Mouse (Mus musculus) monocyte, adult 59 days (primary cell): ENCODE data around the gene Mrps24. TPM values are rescaled to one million over a fixed set of nuclear protein-coding genes. Genes with fewer than 3 reads are reported as not detected.

Source experiments
- total RNA-seq, 2 experiments: library from RNA; stranded (reverse); gene quantifications; one replicate each; pipeline ENCODE4 v1.2.4; 2023

Gene Mrps24
- 10 to 100 TPM; 49.2 to 50.8 TPM for total RNA-seq

DNA sequence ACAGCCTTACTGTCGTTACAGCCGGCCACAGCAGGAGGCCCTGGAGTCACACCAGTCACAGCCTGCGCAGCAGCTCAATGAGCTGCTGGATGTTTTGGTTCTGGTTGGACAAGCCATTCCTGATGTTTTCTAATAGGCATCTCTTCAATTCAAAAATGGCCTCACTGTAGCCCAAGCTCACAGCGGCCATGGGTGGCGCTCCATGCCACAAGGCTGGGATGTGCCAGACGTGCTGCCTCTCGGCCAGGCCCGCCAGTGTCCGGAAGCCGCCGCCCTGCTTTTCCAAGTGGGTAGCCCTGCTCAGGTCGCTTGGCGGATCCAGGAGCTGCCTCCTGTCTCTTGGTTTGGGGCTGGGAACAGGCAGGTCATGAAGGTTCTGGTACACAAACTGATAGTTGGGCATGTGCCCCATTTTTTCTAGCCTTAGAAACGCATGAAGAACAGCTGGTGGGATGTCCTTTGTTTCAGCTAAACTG is at the start of gene Mrps24:
Mrps24 (minus strand) TSS at position 51 of the 476 bp plus-strand sequence.

DNA sequence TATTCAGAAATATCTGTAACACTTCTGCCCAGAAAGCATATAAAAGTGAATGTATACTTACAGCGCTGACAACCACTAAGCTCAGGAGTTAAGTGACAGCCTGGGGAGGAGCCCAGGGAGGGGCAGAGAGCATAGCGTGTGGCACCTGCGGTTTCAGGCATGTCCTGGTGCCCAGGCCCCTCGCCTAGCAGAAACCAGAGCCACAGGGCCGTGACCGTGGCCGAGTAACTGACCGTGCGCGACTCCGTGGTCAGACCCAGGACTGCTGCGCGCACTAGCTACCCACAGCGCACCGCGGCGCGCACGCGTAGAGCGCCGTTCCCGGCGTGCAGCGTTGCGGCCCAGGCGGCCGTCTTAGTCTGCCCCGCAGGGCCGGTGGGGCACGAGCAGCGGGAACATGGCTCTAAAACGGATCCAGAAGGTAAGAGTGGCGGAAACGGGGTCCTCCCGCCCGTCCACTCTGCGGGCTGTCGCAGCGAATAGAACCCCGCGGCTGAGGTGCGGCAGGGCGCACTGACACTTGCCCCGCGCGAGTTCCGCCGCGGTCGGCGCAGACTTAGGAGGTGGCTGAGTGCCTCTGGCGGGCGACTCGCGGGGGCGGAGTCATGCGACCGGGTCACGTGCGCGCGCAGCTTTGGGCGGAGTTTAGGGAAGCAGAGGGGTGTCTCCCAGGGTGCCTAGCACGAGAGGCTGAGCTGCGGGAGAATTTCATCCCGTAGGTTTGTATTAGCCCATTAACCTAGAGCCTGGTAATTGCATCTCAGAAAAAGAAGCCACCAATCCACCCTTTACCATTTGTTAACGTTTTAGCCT is 46.5 kb upstream of the Mrps24 start, which contains the start of gene Urgcp:
Urgcp (minus strand) TSS at position 557 of the 813 bp plus-strand sequence.

Other genes with a start within 250 kb of the Mrps24 start
- gene Xbp1, start 195.0 kb downstream of the Mrps24 start, total RNA-seq: 100 to 1,000 TPM; 295 to 308 TPM
- gene Ccdc117, start 173.5 kb downstream of the Mrps24 start, total RNA-seq: 10 to 100 TPM; 22.7 to 23.1 TPM
- not detected for gene Ankrd36, start 146.0 kb downstream of the Mrps24 start, total RNA-seq
- 10 to 100 TPM; 17.5 to 23.4 TPM for gene Urgcp, start 46.7 kb upstream of the Mrps24 start, total RNA-seq
- 100 to 1,000 TPM; 163 to 166 TPM for gene Dbnl, start 72.8 kb upstream of the Mrps24 start, total RNA-seq
- gene Pgam2, start 88.1 kb upstream of the Mrps24 start, total RNA-seq: not detected
- 10 to 100 TPM; 30.4 to 34.0 TPM for gene Polm, start 122.3 kb upstream of the Mrps24 start, total RNA-seq
- 1 to 10 TPM; 1.0 to 1.3 TPM for gene Aebp1, start 146.3 kb upstream of the Mrps24 start, total RNA-seq
- 10 to 100 TPM; 20.0 to 21.5 TPM for gene Pold2, start 162.6 kb upstream of the Mrps24 start, total RNA-seq
- gene Myl7, start 183.1 kb upstream of the Mrps24 start, total RNA-seq: not detected
- not detected for gene Gck, start 234.4 kb upstream of the Mrps24 start, total RNA-seq
- 10 to 100 TPM; 51.8 to 57.2 TPM for gene Ykt6, start 240.0 kb upstream of the Mrps24 start, total RNA-seq